Mouse (Mus musculus): Measurements from ENCODE around the gene Vmn2r78.
"Not testable (repeated sequence)": the region's sequence is repeated elsewhere in the genome, so short reads cannot be mapped to it uniquely, and the experiment has no call there.

The Vmn2r78 gene

GRCm38 (mm10) chr7:86914794-86915193 lies at the start of gene Vmn2r78:
Gene Vmn2r78 (plus strand): TSS chr7:86915094.
- H3K4me3 ChIP-seq (replicated peaks; ENCODE audit: low read length); H3K27me3 ChIP-seq (ENCODE audit: insufficient read depth, low read length); H3K9me3 ChIP-seq (ENCODE audit: low read length); H3K4me1 ChIP-seq (replicated peaks; ENCODE audit: low read depth, low read length); H3K36me3 ChIP-seq (ENCODE audit: insufficient read depth, low read length): not testable (repeated sequence)

- Histone ChIP-seq H3K36me3 (ENCODE audit: insufficient read depth, low read length) (no peaks in the 10 kb centered on the region), H3K4me3 (replicated peaks; ENCODE audit: low read length) (no peak overlapping the region), H3K4me1 (replicated peaks; ENCODE audit: low read depth, low read length) (0 out of 2 replicates have a peak, but pooled peaks cover 3% of the 10 kb centered on the region), H3K27me3 (ENCODE audit: insufficient read depth, low read length) (no peaks in the 10 kb centered on the region), H3K9me3 (ENCODE audit: low read length) (no peaks in the 10 kb centered on the region)
- TF ChIP-seq NANOG (IDR thresholded peaks at IDR 0.05; ENCODE audit: borderline replicate concordance, low read length) (no peak), CTCF (conservative IDR thresholded peaks at IDR 0.05; ENCODE audit: low read length) (no peak), POU5F1 (IDR thresholded peaks at IDR 0.05; ENCODE audit: borderline replicate concordance, low read length) (no peak)
These were observed 25.1 kb upstream of the Vmn2r78 start for GRCm38 (mm10) chr7:86889470-86890469.

- Histone ChIP-seq H3K27me3 (ENCODE audit: insufficient read depth, low read length) (no peaks in the 10 kb centered on the region), H3K36me3 (ENCODE audit: insufficient read depth, low read length) (no peaks in the 10 kb centered on the region), H3K9me3 (ENCODE audit: low read length) (peaks cover 42% of the 10 kb centered on the region), H3K4me1 (replicated peaks; ENCODE audit: low read depth, low read length) (no peaks in the 10 kb centered on the region), H3K4me3 (replicated peaks; ENCODE audit: low read length) (no peak overlapping the region)
- TF ChIP-seq NANOG (IDR thresholded peaks at IDR 0.05; ENCODE audit: borderline replicate concordance, low read length): no peak
- TF ChIP-seq POU5F1 (IDR thresholded peaks at IDR 0.05; ENCODE audit: borderline replicate concordance, low read length): no peak
- no peak for TF ChIP-seq CTCF (conservative IDR thresholded peaks at IDR 0.05; ENCODE audit: low read length)
These were observed 22.4 kb downstream of the Vmn2r78 start for GRCm38 (mm10) chr7:86937288-86937687.

GRCm38 (mm10) chr7:86994700-86995099 lies 79.8 kb downstream of the Vmn2r78 start:
- no peaks in the 10 kb centered on the region for H3K4me1 ChIP-seq (replicated peaks; ENCODE audit: low read depth, low read length)
- H3K27me3 ChIP-seq (ENCODE audit: insufficient read depth, low read length): no peaks in the 10 kb centered on the region
- no peaks in the 10 kb centered on the region for H3K36me3 ChIP-seq (ENCODE audit: insufficient read depth, low read length)
- no peaks in the 10 kb centered on the region for H3K9me3 ChIP-seq (ENCODE audit: low read length)
- TF ChIP-seq CTCF (conservative IDR thresholded peaks at IDR 0.05; ENCODE audit: low read length) (no peak), NANOG (IDR thresholded peaks at IDR 0.05; ENCODE audit: borderline replicate concordance, low read length) (no peak), POU5F1 (IDR thresholded peaks at IDR 0.05; ENCODE audit: borderline replicate concordance, low read length) (no peak)
- H3K4me3 ChIP-seq (replicated peaks; ENCODE audit: low read length): no peak overlapping the region

GRCm38 (mm10) chr7:86995815-86996214 lies 80.9 kb downstream of the Vmn2r78 start, which contains the start of gene Vmn2r79:
Gene Vmn2r79 (plus strand): TSS chr7:86996115.
- not testable (repeated sequence) for H3K27me3 ChIP-seq (ENCODE audit: insufficient read depth, low read length); H3K4me3 ChIP-seq (replicated peaks; ENCODE audit: low read length); H3K36me3 ChIP-seq (ENCODE audit: insufficient read depth, low read length); H3K9me3 ChIP-seq (ENCODE audit: low read length); H3K4me1 ChIP-seq (replicated peaks; ENCODE audit: low read depth, low read length)
